Mouse (Mus musculus) urinary bladder, adult 18-20 months (tissue): Measurements from ENCODE around the gene Siva1.

Experiments used
- DNase-seq, 2 experiments: peaks; one replicate each; pipeline ENCODE4 v3.0.0; 2022; ENCODE audit warnings: low spot score in 2 of 2, mixed read lengths in 2 of 2

Gene Siva1

DNA sequence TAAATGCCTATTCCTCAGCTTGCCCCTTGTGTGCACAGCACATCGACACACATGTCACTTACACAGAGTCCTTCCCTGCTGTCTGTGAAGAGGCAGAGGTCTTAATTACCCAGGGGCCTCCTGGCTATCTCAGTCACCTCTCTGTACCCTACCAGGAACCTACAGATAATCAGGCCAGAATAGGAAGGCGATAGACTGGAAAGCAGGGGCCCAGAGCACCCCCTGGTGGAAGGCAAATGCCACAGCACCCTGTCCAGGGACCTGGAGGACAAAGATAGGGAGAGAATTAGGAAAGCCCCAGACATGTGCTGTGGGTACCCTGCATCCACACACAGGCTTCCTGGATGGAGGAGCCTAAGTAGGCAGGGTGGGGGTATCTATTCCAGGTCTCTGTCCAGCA lies 20.7 kb upstream of the Siva1 start:
- DNase-seq = peak in 1 of 2 experiments; percentile 47

DNA sequence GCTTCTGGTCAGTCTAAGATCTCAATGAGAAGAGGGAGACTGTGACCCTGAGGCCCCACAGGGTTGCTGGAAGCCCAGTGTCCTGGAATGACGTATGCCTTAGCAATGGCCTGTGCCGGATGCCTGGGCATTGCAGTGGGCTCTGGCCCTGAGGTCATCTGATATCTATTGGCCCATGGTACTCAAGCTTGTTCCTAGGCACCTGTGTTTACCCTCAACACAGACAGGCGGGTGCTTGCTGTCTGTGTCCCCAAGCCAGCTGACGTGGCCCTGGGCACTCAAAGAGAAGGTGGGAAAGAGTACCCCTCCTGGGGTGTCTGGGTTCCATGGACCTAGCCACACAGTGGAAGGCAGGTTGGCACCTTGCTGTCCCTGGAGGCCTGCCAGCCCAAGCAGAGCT lies 18.8 kb upstream of the Siva1 start:
- no peak for DNase-seq

- no peak for DNase-seq
Measured at GRCm38 (mm10) chr12:112626455-112626854, 18.0 kb upstream of the Siva1 start.

DNA sequence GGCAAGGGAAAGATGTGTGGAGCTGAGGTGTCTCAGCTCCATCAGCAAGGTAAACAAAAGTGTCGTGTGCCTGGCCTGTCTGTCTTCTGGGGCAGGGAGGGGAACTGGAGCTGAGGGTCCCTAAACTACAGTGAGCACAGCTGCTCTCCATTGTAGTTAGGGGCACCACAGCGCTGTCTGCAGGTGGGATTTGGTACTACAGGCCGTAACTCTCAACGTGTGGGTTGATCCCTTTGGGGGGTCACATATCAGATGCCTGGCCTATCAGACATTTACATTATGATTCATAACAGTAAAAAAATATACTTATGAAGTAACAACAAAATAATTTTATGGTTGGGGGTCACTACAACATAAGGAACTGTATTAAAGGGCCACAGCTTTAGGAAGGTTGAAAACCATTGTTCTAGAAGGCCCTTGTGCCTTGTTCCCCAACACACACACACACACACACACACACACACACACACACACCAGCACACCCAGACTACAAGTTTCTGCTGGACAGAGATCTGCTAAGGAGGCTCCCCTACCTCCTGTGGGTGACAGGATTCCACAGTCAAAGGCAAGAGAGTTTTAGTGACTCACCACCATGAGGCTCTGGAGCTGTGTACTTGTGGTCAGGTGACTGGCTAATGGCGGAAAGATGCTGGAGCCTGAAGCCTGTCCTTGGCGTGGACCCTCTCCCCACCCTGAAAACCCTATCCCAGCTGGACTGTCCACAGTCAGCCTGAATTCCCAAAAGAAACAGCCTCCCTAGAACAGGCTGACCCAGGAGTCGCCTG lies 17.2 kb upstream of the Siva1 start:
- DNase-seq = no peak

GRCm38 (mm10) chr12:112628197-112628596 lies 16.3 kb upstream of the Siva1 start:
- no peak for DNase-seq

GRCm38 (mm10) chr12:112628928-112629721 lies 15.4 kb upstream of the Siva1 start:
- DNase-seq = peak; percentile 53 to 58

DNA sequence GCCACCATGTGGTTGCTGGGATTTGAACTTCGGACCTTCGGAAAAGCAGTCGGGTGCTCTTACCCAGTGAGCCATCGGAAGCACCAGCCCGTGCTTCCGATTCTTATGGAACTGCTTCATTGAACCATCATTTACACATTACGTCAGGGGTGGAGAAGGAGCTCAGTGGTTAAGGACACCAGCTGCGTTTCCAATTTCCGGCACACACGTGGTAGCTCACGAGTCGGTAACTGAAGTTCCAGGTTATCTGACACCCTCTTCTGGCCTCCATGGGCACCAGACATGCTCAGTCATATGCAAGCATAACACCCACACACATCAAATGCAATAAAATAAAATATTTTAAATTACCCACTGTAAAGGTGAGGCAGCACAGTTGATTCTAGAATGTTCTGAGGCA lies 14.4 kb upstream of the Siva1 start:
- DNase-seq = no peak

GRCm38 (mm10) chr12:112630796-112631195 lies 13.7 kb upstream of the Siva1 start:
- no peak for DNase-seq

GRCm38 (mm10) chr12:112631472-112631871 lies 13.0 kb upstream of the Siva1 start:
- DNase-seq = no peak

DNA sequence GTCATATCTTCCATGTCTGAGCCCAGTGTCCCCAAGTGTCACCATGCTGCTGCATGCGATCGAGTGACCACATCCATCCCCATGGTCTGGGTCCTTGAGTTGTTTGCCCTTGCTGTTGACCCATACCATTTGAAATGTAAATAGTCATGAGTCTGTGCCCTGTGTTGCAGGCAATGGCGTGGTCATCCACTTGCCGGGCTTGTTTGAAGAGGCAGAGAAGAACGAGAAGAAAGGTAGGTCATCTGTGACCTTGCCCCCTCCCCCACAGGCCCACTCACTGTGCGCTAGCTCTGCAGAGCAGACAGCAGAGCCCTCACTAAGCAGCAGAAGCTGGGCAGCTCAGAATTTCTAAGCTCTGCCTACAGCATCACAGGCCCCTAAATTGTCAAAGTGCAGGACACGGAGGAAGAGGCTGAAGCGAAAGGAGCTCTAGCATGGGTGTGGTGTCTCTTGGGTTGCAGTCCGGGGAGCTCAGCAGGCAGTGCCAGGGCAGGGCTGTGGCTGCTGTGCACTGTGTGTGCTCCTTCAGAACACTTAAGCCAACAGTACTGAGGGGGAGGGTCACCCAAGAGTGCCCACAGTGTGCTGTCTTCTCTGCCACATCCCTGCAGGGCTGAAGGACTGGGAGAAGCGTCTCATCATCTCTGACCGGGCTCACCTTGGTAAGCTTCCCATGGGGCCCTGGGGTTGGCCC lies 12.2 kb upstream of the Siva1 start:
- DNase-seq = no peak

DNA sequence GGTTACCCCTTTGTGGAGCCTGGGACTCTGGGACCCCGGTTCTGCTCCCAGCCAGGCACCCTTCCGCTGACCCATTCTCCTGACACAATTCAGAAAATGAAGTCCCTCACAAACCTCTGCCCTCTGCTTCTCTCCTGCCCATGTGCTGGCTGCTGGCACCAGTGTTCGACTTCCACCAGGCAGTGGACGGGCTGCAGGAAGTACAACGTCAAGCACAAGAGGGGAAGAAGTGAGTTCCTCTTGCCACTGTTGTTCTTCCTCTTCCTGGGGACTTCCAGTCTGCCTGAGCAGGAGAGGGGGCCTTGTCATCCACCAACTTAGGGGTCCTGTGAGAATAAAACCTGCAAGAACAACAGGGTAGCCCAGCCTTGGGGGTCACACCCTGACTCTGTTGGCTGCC lies 11.6 kb upstream of the Siva1 start:
- DNase-seq = no peak

DNA sequence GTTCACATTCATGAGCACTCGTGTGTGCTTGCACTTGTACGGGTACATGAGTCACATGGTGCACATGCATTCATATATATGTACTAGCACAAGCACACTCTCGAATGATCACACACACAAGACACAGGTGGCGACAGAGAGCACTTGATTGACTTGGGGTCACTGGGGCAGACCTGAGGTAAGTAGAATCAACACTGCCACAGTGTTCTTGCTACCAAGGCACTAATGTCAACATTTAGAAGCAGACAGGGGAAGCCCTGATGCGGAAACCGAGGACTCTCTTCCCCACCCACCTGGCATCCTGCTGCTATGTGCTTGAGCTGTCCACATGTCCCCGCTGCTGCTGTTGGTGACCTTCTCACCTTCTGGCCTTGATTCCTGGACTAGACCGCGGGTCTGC lies 10.8 kb upstream of the Siva1 start:
- DNase-seq = no peak

GRCm38 (mm10) chr12:112639526-112639925 lies 5.0 kb upstream of the Siva1 start:
- DNase-seq = no peak

DNA sequence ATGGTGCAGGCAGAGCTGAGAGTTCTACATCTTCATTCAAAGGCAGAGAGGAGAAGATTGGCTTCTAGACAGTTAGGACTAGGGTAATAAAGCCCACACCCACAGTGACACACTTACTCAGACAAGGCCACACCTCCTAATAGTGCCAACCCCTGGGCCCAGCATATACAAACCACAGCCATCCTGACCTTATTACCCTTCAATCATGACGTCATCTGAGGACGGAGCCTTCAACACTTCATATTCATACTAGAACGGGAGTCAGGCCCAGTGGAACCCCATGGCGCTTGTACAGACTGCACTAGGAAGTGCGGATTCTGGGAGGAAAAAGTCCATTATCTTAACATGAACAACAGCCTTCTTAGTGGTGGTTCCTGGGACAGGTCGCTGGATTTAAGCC lies 1.4 kb upstream of the Siva1 start:
- DNase-seq = no peak

GRCm38 (mm10) chr12:112644855-112645506 lies 502 bp downstream of the Siva1 start:
- DNase-seq = no peak

GRCm38 (mm10) chr12:112646139-112646538 lies 1.7 kb downstream of the Siva1 start:
- DNase-seq = no peak

DNA sequence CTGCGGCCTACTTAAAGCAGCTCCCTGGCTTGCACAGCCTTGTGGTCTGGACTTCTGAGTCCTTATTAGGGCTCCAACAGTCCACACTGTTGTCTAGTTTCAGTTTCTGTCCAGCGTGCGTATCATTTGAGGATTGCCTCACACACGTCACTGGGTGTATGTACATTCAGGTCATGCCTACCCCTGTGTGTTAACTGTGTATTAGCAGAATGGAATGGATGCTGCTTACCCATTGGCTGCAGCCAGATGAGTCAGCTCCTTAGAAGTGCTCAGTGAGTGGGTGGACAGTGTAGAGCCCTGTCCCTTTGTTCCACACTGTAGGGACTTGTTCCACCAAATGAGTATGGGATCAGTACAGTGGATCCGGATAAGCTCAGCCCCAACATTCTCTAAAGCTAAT lies 3.6 kb downstream of the Siva1 start:
- DNase-seq = no peak

DNA sequence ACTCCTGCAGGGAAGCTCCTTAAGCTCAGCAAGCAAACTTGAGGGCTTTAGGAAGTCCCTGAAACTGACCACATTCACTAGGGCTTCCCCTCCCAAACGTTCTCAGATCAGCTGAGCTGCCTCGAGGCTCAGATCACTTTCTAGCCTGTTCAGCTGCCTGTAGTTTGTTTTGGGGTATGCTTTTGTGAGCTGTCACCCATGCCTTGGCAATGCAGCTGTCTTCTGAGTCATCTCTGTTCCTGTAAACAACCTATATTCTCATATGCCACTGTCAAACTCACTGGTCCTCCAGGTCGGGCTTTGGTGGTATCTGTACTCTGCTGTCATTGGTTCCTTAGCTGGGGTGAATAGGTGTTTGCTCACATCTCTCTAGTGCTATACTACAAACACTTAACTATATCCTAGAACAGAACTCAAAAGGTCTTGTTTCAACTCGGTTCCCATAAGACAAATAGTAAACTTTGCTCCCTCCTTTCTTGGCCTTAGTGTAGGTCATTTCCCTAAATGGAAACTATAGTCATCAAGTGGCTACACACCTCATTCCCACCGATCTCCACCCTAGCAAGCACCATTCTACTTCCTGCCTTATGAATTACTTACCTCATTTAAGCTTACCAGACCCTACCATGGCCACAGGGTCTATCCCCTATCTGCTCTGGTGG lies 7.4 kb downstream of the Siva1 start:
- DNase-seq = no peak

GRCm38 (mm10) chr12:112653157-112653824 lies 8.8 kb downstream of the Siva1 start:
- DNase-seq = peak; percentile 49 to 81

DNA sequence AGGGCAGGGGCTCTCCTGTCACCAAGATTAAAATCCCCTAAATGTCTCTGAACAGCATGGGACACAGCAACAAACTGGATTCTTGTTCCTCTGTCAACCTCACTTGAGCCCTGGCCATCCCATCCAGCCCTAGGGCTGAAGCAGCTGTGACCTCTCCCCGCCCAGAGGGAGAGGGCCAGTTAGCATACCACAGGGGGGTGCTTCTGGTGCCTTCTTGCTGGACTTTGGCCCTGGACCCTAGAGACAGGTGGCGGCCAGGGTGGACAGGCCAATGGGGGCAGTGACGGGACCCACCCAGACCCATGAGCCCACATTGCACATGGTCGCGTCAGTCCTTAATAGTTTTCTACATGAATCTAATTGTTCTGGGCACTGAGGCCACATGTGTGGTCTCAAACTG lies 9.6 kb downstream of the Siva1 start:
- DNase-seq = no peak

- DNase-seq = no peak
Measured at GRCm38 (mm10) chr12:112658619-112659018, 14.1 kb downstream of the Siva1 start.
